Mouse (Mus musculus) heart, embryonic 14.5 days (tissue): ENCODE results near the gene Dglucy. TPM values are rescaled to one million over a fixed set of nuclear protein-coding genes. Genes with fewer than 3 reads are reported as not detected.

Experiments used
- ATAC-seq: fragments of 200-750 bp; cut with Nextera tagmentation; 2 replicates; pipeline ENCODE4 v1.8.0; 2017; ENCODE audit warnings: low read depth, moderate TSS enrichment; ENCODE audit not compliant: insufficient number of reproducible peaks, insufficient read depth, low FRiP score
- H3K27ac ChIP-seq, 2 experiments: fragments of 200-500 bp in 1 of 2; fragments of 300-500 bp in 1 of 2; sonication (generic) in 1 of 2; replicated peaks in 1 of 2; 2 replicates each; pipeline ENCODE4 v1.5.1; 2012 to 2014; ENCODE audit warnings: low read depth in 2 of 2, low read length in 2 of 2, control low read depth in 1 of 2, mild to moderate bottlenecking in 1 of 2, mixed read lengths in 1 of 2; ENCODE audit not compliant: control insufficient read depth in 1 of 2, insufficient read depth in 1 of 2
- H3K27me3 ChIP-seq: fragments of 300-500 bp; sonication (generic); 2 replicates; pipeline ENCODE4 v1.6.1; 2014; ENCODE audit warnings: mild to moderate bottlenecking, low read length, control low read depth; ENCODE audit not compliant: control insufficient read depth, insufficient read depth
- H3K36me3 ChIP-seq: fragments of 300-500 bp; sonication (generic); 2 replicates; pipeline ENCODE4 v1.6.1; 2014; ENCODE audit warnings: mild to moderate bottlenecking, control low read depth, low read length, mixed read lengths; ENCODE audit not compliant: control insufficient read depth, insufficient read depth
- H3K4me1 ChIP-seq, 2 experiments: fragments of 200-500 bp in 1 of 2; fragments of 300-500 bp in 1 of 2; sonication (generic) in 1 of 2; 2 replicates each; pipeline ENCODE4 v1.6.1; 2012 to 2014; ENCODE audit warnings: low read length in 2 of 2, control low read depth in 1 of 2, mixed read lengths in 1 of 2; ENCODE audit not compliant: control insufficient read depth in 2 of 2, insufficient read depth in 2 of 2
- H3K4me2 ChIP-seq: fragments of 300-500 bp; sonication (generic); 2 replicates; pipeline ENCODE4 v1.6.1; 2014; ENCODE audit warnings: mild to moderate bottlenecking, low read length
- H3K4me3 ChIP-seq, 2 experiments: fragments of 200-500 bp in 1 of 2; fragments of 300-500 bp in 1 of 2; sonication (generic) in 1 of 2; 2 replicates each; pipeline ENCODE4 v1.5.1; 2012 to 2014; ENCODE audit warnings: low read length in 2 of 2, mild to moderate bottlenecking in 2 of 2, control low read depth in 1 of 2, low read depth in 1 of 2, moderate library complexity in 1 of 2; ENCODE audit not compliant: control insufficient read depth in 1 of 2, insufficient read depth in 1 of 2
- H3K9ac ChIP-seq: fragments of 300-500 bp; sonication (generic); 2 replicates; pipeline ENCODE4 v1.6.1; 2014; ENCODE audit warnings: mild to moderate bottlenecking, low read length
- H3K9me3 ChIP-seq: fragments of 300-500 bp; sonication (generic); 2 replicates; pipeline ENCODE4 v1.6.1; 2016; ENCODE audit warnings: low read length, control low read depth; ENCODE audit not compliant: control insufficient read depth
- WGBS: fragments of 180-500 bp; shearing (Covaris S2); extraction: QIAGEN DNeasy Blood & Tissue Kit; methylation state at CpG from one replicate; pipeline ENCODE4 v1.1.7; 2014; 5-methylcytosine and 5-hydroxymethylcytosine counted together
- polyA plus RNA-seq: library from polyadenylated mRNA; unstranded; fragments of >200 nt; fragmentation: Nextera tagmentation; extraction: Ambion mirVana; gene quantifications from 2 replicates; pipeline ENCODE4 v1.2.1, GENCODE M21; 2014

Gene Dglucy
- polyA plus RNA-seq, 1 experiment from 2014 or later = 4.8 TPM

GRCm38 (mm10) chr12:100752977-100753376 is 25.9 kb upstream of the Dglucy start:
- H3K27me3 ChIP-seq = no peaks in the 10 kb centered on the region
- 0 out of 2 replicates have a peak, but pooled peaks cover 4% of the 10 kb centered on the region for H3K9me3 ChIP-seq
- no peak overlapping the region for H3K4me3 ChIP-seq
- 50% methylated on average over 1 of the region's 1 CpGs for WGBS
- no peak for ATAC-seq
- no peaks in the 10 kb centered on the region for H3K36me3 ChIP-seq
- no peak overlapping the region for H3K27ac ChIP-seq
- no peak overlapping the region for H3K9ac ChIP-seq
- H3K4me2 ChIP-seq = no peak overlapping the region
- H3K4me1 ChIP-seq = no peaks in the 10 kb centered on the region

GRCm38 (mm10) chr12:100753716-100754115 is 25.1 kb upstream of the Dglucy start:
- no peaks in the 10 kb centered on the region for H3K4me1 ChIP-seq
- no peak overlapping the region for H3K27ac ChIP-seq
- H3K36me3 ChIP-seq = no peaks in the 10 kb centered on the region
- H3K9ac ChIP-seq = no peak overlapping the region
- H3K4me3 ChIP-seq = no peak overlapping the region
- 60% methylated on average over 1 of the region's 1 CpGs for WGBS
- H3K27me3 ChIP-seq = no peaks in the 10 kb centered on the region
- no peak overlapping the region for H3K4me2 ChIP-seq
- 0 out of 2 replicates have a peak, but pooled peaks cover 4% of the 10 kb centered on the region for H3K9me3 ChIP-seq
- ATAC-seq = no peak

DNA sequence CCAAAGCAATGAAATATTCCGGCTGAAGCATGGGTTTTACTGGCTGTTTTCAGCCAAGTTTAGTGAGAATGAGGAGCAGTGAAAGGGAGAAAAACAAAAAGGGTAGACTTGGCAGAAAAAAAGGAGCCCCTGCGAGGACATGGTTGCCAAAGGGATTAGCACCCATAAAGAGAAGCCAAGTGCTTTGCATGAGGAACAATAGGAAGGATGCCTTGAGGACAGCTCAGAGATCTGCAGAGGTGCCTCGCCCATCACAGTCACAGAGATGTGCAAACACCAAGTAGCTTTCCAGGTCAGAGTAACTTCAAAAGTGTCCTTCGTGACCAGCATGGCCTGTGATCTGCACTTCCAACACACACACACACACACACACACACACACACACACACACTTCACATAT is 21.4 kb upstream of the Dglucy start:
- Histone ChIP-seq H3K9ac (no peak overlapping the region), H3K4me1 (no peaks in the 10 kb centered on the region), H3K4me2 (no peak overlapping the region), H3K27me3 (no peaks in the 10 kb centered on the region), H3K36me3 (no peaks in the 10 kb centered on the region), H3K27ac (no peak overlapping the region), H3K9me3 (0 out of 2 replicates have a peak, but pooled peaks cover 4% of the 10 kb centered on the region), H3K4me3 (no peak overlapping the region)
- 57% methylated on average over 4 of the region's 4 CpGs for WGBS
- no peak for ATAC-seq

DNA sequence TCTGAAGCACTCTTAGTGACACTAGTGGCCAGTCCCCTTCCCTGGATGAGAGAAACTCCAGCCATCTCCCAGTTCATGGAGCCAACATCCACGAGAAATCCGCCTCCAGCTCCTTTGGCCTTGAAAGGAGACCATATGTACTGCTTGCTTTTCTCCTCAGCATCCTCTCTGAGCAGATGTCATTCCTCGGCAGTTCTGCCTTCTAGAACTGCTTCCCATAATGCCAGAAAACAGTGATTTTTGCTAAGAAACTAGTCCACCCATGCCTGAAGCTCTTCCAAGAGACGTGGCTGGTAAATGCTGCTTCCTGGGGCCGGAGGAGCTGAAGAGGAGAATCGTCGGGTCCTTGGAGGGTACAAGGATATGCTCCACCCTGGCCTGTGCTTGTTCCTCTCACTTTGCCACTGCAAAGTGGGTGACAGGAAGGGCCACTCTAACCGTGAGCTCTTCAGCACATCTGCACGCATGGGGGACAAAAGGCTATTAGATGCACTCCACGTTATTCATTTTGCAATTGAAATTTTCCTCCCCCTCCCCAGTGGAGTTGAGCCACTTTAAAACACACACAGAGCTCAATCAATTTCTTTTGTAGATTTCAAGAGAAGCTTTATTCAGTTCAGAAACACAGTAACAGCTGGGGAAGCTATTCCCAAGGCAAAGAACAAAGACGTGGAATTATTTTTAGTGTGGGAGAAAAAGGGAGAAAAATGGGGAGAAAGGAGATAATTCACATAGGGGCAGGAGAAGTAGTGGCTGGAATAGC is 16.0 kb upstream of the Dglucy start:
- H3K4me3 ChIP-seq = no peak overlapping the region
- ATAC-seq = no peak
- H3K27me3 ChIP-seq = no peaks in the 10 kb centered on the region
- no peaks in the 10 kb centered on the region for H3K4me1 ChIP-seq
- no peak overlapping the region for H3K9ac ChIP-seq
- no peaks in the 10 kb centered on the region for H3K9me3 ChIP-seq
- no peak overlapping the region for H3K27ac ChIP-seq
- WGBS = 62% methylated on average over 11 of the region's 11 CpGs
- H3K36me3 ChIP-seq = no peaks in the 10 kb centered on the region
- no peak overlapping the region for H3K4me2 ChIP-seq

DNA sequence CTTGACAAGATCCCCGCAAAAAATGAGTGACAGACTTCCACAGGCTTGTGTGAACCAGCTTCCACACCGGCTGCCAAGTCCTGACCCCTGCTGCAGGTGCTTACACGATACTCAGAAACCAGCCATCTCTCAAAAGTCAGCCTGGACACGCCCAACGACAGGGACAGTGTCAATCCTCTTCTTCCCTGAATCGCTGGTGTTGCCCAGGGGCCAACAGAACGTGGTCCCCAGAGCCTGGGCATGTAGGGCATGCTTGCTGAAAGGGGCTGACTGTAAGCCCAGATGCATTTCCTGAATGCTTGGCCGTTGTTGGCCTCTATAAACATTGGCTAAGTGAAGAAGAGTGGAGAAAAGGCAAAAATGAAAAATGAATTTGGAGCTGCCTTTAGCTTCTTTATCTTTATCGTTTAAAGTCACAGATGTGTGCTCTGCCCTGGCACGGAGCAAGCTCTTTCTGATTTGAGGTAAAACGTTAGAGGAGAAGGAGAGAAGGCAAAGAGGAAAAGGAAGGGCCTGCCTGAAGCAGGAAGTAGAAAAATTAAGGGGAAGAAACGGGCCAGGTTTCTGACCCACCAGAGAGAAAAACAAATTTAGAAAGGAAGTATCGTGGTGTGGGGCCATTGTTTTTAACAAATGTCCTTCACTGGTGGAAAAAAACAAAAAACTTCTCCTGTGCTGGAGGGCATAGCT is 14.4 kb upstream of the Dglucy start:
- no peaks in the 10 kb centered on the region for H3K27me3 ChIP-seq
- no peak for ATAC-seq
- no peaks in the 10 kb centered on the region for H3K4me1 ChIP-seq
- no peaks in the 10 kb centered on the region for H3K9me3 ChIP-seq
- H3K36me3 ChIP-seq = no peaks in the 10 kb centered on the region
- H3K4me3 ChIP-seq = no peak overlapping the region
- H3K27ac ChIP-seq = no peak overlapping the region
- no peak overlapping the region for H3K4me2 ChIP-seq
- no peak overlapping the region for H3K9ac ChIP-seq
- WGBS = 62% methylated on average over 13 of the region's 13 CpGs

DNA sequence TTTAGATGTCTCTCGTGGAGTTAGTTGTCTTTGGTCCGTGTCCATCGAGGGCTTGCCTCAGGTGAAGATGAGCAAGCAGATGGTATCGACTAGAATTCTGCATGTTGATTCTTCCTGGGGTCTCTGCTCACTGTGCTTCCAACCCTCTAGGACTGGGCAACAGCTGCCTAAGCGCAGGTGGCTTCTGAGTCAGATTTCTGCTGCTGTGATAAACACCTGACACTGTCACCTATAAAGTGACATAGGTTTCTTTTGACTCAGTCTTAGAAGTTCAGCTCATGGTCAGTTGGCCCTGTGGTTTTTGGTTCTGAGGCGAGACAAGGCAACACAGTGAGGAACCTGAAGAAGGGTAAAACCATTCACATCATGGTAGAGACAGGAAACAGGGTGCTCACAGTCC is 9.0 kb upstream of the Dglucy start:
- Histone ChIP-seq H3K27ac (no peak overlapping the region), H3K4me2 (no peak overlapping the region), H3K27me3 (no peaks in the 10 kb centered on the region), H3K36me3 (no peaks in the 10 kb centered on the region), H3K4me1 (no peaks in the 10 kb centered on the region; a peak in 1 of 4 replicates), H3K4me3 (no peak overlapping the region), H3K9ac (no peak overlapping the region), H3K9me3 (no peaks in the 10 kb centered on the region)
- no peak for ATAC-seq
- WGBS = 81% methylated on average over 6 of the region's 6 CpGs

DNA sequence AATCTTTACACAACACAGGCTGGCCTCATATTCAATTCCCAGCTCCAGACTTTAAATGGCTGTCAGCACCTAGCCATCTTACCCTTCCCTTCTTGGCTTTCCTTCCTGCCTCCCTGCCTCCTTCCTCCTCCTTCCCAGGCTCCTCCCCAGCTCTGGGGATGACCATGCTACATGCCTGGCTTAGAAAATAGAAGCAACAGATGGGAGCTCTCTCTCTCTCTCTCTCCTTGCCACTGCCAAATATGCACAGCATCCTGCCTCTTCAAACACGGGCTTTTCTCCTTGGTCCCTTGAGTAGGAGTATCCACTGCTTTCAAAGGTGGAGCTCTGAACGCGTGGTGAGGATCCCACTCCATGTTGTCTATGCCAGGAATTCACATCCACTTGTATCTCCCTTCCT is 8.1 kb upstream of the Dglucy start:
- Histone ChIP-seq H3K4me1 (no peaks in the 10 kb centered on the region; a peak in 1 of 4 replicates), H3K9me3 (no peaks in the 10 kb centered on the region), H3K36me3 (no peaks in the 10 kb centered on the region), H3K4me2 (no peak overlapping the region), H3K9ac (no peak overlapping the region), H3K27me3 (no peaks in the 10 kb centered on the region), H3K27ac (no peak overlapping the region), H3K4me3 (no peak overlapping the region)
- 70% methylated on average over 3 of the region's 3 CpGs for WGBS
- no peak for ATAC-seq
